Comparison of ENCODE assay signal across 16 mouse cellular contexts in the genomic region with DNA sequence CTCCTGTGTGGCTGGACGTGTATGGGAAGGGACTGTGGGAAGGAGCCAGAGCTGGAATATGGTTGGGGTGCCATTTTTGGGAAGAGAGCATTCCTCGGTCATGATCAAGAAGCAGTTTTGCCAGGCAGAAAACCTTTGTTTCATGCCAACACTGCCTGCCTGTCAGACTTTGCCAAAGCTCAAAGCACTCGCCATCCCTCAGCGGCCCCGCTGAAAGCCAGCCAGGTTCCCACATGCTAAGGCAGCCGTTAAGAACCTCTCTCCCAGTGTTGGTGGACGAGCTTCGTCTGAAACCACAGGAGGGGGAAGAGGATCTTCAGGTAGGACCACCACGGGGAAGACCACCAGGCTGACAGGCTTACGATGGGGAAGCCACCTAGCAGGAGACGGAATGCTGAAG.
A peak's percentile ranks its signal among the peaks of the same experiment; 100 is the strongest.
DNase-seq lines count a peak whose midpoint lies in the region.
"Had no signal": no experiment of that assay in that cellular context is flagged by ENCODE, and none has a peak within 500 bp of the region (broad histone marks: within the 10 kb centered on the region; RNA-seq: fewer than 3 reads in every experiment).

No protein-coding gene starts in this region.

- DNase-seq in left cerebral cortex, postnatal 4 days, result peak; percentile 21
- no peak for DNase-seq in left cerebral cortex, postnatal 25 days (ENCODE audit: low spot score in 2 of 2)
- peak; percentile 57 for DNase-seq in cerebellum, adult 11-12 months
- DNase-seq in cerebellum, postnatal 10 days, result peak; percentile 58 to 64
- no peak for DNase-seq in adrenal gland, postnatal 25 days
- DNase-seq in liver, result no peak
- DNase-seq in kidney, adult 11 months, result no peak
- DNase-seq: adrenal gland, adult 2 months; B cell, adult 2 months; gastrocnemius, postnatal 36 days; heart, postnatal 36 days; kidney, adult 9 months; kidney, postnatal 14 days; lung, adult 18-20 months; lung, postnatal 10 days; midbrain, embryonic 14.5 days had no signal

- intact Hi-C loops in left cerebral cortex, postnatal 4 days (cut with DNase I), result no loop called here
- intact Hi-C loops in left cerebral cortex, postnatal 25 days (cut with DNase I), result no loop called here

Comparison
In these comparisons a context has a peak if more than half of its experiments do, and no peak if none do; other contexts are left out.
1. DNase-seq: peak in left cerebral cortex, postnatal 4 days (single experiment), cerebellum, adult 11-12 months (single experiment) and cerebellum, postnatal 10 days (2 of 2); none in left cerebral cortex, postnatal 25 days (0 of 2), adrenal gland, postnatal 25 days (single experiment), liver (single experiment) and kidney, adult 11 months (single experiment).